Mouse (Mus musculus) v-Abl transformed pro-B cells (cell line): ENCODE measurements at regions not wholly inside any gene's neighbourhood (a gene's known extent, or its start where the extent isn't known, plus 50 kb on each side); places are given as distances from the start of the nearest gene placed in this dataset.

Experiments used
- in situ Hi-C, 2 experiments: fragments of 400-800 bp; cut with MboI; formaldehyde crosslinking; loops; one replicate each; pipeline ENCODE4 v1.15.1; 2025; ENCODE audit not compliant: unreplicated experiment in 2 of 2

- in situ Hi-C loops, result no loop called here
These were observed 79.0 kb downstream of the Arl4c start for GRCm38 (mm10) chr1:88623040-88623439.

- in situ Hi-C loops, result no loop called here
These were observed 79.7 kb downstream of the Arl4c start for GRCm38 (mm10) chr1:88622356-88622755.

- in situ Hi-C loops, result no loop called here
These were observed 80.8 kb downstream of the Arl4c start for GRCm38 (mm10) chr1:88621214-88621613.

GRCm38 (mm10) chr1:88613007-88613406 lies 89.0 kb downstream of the Arl4c start:
- in situ Hi-C loops, result no loop called here

GRCm38 (mm10) chr1:88611241-88611640 lies 90.8 kb downstream of the Arl4c start:
- in situ Hi-C loops, result no loop called here

- in situ Hi-C loops, result no loop called here
These were observed 91.2 kb downstream of the Arl4c start for GRCm38 (mm10) chr1:88610810-88611209.

- in situ Hi-C loops, result no loop called here
These were observed 93.2 kb downstream of the Arl4c start for GRCm38 (mm10) chr1:88608826-88609225.

GRCm38 (mm10) chr1:88608236-88608635 lies 93.8 kb downstream of the Arl4c start:
- in situ Hi-C loops, result no loop called here

GRCm38 (mm10) chr1:88605616-88606190 lies 95.8 kb upstream of the Glrp1 start:
- in situ Hi-C loops, result no loop called here

GRCm38 (mm10) chr1:88602241-88602640 lies 92.4 kb upstream of the Glrp1 start:
- in situ Hi-C loops, result no loop called here

GRCm38 (mm10) chr1:88601801-88602200 lies 91.9 kb upstream of the Glrp1 start:
- in situ Hi-C loops, result no loop called here

- in situ Hi-C loops, result no loop called here
These were observed 90.3 kb upstream of the Glrp1 start for GRCm38 (mm10) chr1:88600145-88600544.

- in situ Hi-C loops, result no loop called here
These were observed 84.8 kb upstream of the Glrp1 start for GRCm38 (mm10) chr1:88594484-88595254.

- in situ Hi-C loops, result no loop called here
These were observed 82.2 kb upstream of the Glrp1 start for GRCm38 (mm10) chr1:88592036-88592435.

GRCm38 (mm10) chr1:88590802-88591380 lies 81.0 kb upstream of the Glrp1 start:
- in situ Hi-C loops, result no loop called here

- in situ Hi-C loops, result no loop called here
These were observed 78.9 kb upstream of the Glrp1 start for GRCm38 (mm10) chr1:88588747-88589146.

GRCm38 (mm10) chr1:88586823-88587820 lies 77.3 kb upstream of the Glrp1 start:
- in situ Hi-C loops, result no loop called here

GRCm38 (mm10) chr1:88586128-88586527 lies 76.3 kb upstream of the Glrp1 start:
- in situ Hi-C loops, result no loop called here

- in situ Hi-C loops, result no loop called here
These were observed 74.7 kb upstream of the Glrp1 start for GRCm38 (mm10) chr1:88584515-88585033.

- in situ Hi-C loops, result no loop called here
These were observed 68.4 kb upstream of the Glrp1 start for GRCm38 (mm10) chr1:88578231-88578620.
